Mouse (Mus musculus): ENCODE results near the gene Gm527. TPM values are rescaled to one million over a fixed set of nuclear protein-coding genes. Genes with fewer than 3 reads are reported as not detected.

Gm527 gene
- polyA plus RNA-seq (2014; fragmentation: Nextera tagmentation; extraction: Ambion mirVana), result 1.7 and 2.9 TPM in 2 replicates

GRCm38 (mm10) chr12:64917578-64918471 lies at the start of gene Gm527:
Gene Gm527, plus strand, starts transcription at chr12:64917906.
- Histone ChIP-seq H3K4me1 (ENCODE audit: control insufficient read depth, insufficient read depth, low read length) (no peaks in the 10 kb centered on the region), H3K4me3 (ENCODE audit: low read depth, low read length) (peak within 1 kb of the TSS; percentile 74), H3K9me3 (replicated peaks; ENCODE audit: control insufficient read depth, low read length) (no peaks in the 10 kb centered on the region), H3K27ac (ENCODE audit: low read depth, low read length) (peak within 1 kb of the TSS; percentile 70), H3K27me3 (replicated peaks; ENCODE audit: control insufficient read depth, insufficient read depth, low read length) (no peaks in the 10 kb centered on the region), H3K36me3 (ENCODE audit: control insufficient read depth, insufficient read depth, low read length) (0 out of 2 replicates have a peak, but pooled peaks cover 5% of the 10 kb centered on the region), H3K9ac (ENCODE audit: low read length) (peak within 1 kb of the TSS; percentile 79), H3K4me2 (ENCODE audit: low read length) (peak within 1 kb of the TSS; percentile 79)
- peak; percentile 100 for ATAC-seq
- DNase-seq (ENCODE audit: low spot score), result peak; percentile 98
- WGBS, result under 1% methylated on average over 43 of the region's 93 CpGs

DNA sequence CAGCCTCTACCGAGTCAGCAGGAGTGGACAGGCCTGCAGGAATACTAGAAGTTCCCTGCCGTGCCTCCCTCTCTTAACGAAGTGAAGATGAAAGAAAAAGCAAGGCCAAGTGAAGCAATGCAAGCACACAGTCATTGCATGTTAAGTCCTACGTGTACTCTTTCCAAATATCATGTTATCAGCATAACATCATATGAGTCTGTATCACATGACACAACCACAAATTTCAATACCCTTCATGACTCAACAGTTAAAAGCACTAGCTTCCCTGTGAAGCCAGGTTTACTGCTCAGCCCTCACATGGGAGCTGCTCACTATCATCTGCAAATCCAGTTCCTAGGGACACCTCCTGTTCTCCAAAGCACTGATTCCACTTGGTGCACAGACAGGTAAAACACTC lies 46.6 kb upstream of the Gm527 start:
- H3K27ac ChIP-seq (ENCODE audit: low read depth, low read length), result no peak overlapping the region
- no peak overlapping the region for H3K9ac ChIP-seq (ENCODE audit: low read length)
- H3K4me1 ChIP-seq (ENCODE audit: control insufficient read depth, insufficient read depth, low read length), result no peaks in the 10 kb centered on the region
- H3K4me2 ChIP-seq (ENCODE audit: low read length), result no peak overlapping the region
- no peaks in the 10 kb centered on the region for H3K36me3 ChIP-seq (ENCODE audit: control insufficient read depth, insufficient read depth, low read length)
- no peaks in the 10 kb centered on the region for H3K9me3 ChIP-seq (replicated peaks; ENCODE audit: control insufficient read depth, low read length)
- no peak for DNase-seq (ENCODE audit: low spot score)
- H3K27me3 ChIP-seq (replicated peaks; ENCODE audit: control insufficient read depth, insufficient read depth, low read length), result no peaks in the 10 kb centered on the region
- 44% methylated on average over 4 of the region's 4 CpGs for WGBS
- H3K4me3 ChIP-seq (ENCODE audit: low read depth, low read length), result no peak overlapping the region
- no peak for ATAC-seq

- no peaks in the 10 kb centered on the region for H3K4me1 ChIP-seq (ENCODE audit: control insufficient read depth, insufficient read depth, low read length)
- H3K36me3 ChIP-seq (ENCODE audit: control insufficient read depth, insufficient read depth, low read length), result no peaks in the 10 kb centered on the region
- WGBS, result 45% methylated on average over 4 of the region's 4 CpGs
- no peak overlapping the region for H3K4me2 ChIP-seq (ENCODE audit: low read length)
- H3K4me3 ChIP-seq (ENCODE audit: low read depth, low read length), result no peak overlapping the region
- H3K9ac ChIP-seq (ENCODE audit: low read length), result no peak overlapping the region
- no peak overlapping the region for H3K27ac ChIP-seq (ENCODE audit: low read depth, low read length)
- ATAC-seq, result peak; percentile 90; the same call in 1 of the 2 replicates
- no peaks in the 10 kb centered on the region for H3K27me3 ChIP-seq (replicated peaks; ENCODE audit: control insufficient read depth, insufficient read depth, low read length)
- H3K9me3 ChIP-seq (replicated peaks; ENCODE audit: control insufficient read depth, low read length), result no peaks in the 10 kb centered on the region
- DNase-seq (ENCODE audit: low spot score), result peak; percentile 82
Observed at GRCm38 (mm10) chr12:64897060-64897730, 20.5 kb upstream of the Gm527 start.

- H3K27me3 ChIP-seq (replicated peaks; ENCODE audit: control insufficient read depth, insufficient read depth, low read length), result no peaks in the 10 kb centered on the region
- ATAC-seq (0 out of 2 replicates have a peak, but pooled peaks have one; percentile 48), DNase-seq (ENCODE audit: low spot score) (peak; percentile 52)
- H3K4me1 ChIP-seq (ENCODE audit: control insufficient read depth, insufficient read depth, low read length), result no peaks in the 10 kb centered on the region
- no peak overlapping the region for H3K4me3 ChIP-seq (ENCODE audit: low read depth, low read length)
- H3K4me2 ChIP-seq (ENCODE audit: low read length), result no peak overlapping the region
- H3K27ac ChIP-seq (ENCODE audit: low read depth, low read length), result no peak overlapping the region
- no peaks in the 10 kb centered on the region for H3K9me3 ChIP-seq (replicated peaks; ENCODE audit: control insufficient read depth, low read length)
- no peaks in the 10 kb centered on the region for H3K36me3 ChIP-seq (ENCODE audit: control insufficient read depth, insufficient read depth, low read length)
- 61% methylated on average over 8 of the region's 8 CpGs for WGBS
- no peak overlapping the region for H3K9ac ChIP-seq (ENCODE audit: low read length)
Observed at GRCm38 (mm10) chr12:64902506-64902905, 15.2 kb upstream of the Gm527 start.

- DNase-seq (ENCODE audit: low spot score) (no peak), ATAC-seq (no peak)
- Histone ChIP-seq H3K36me3 (ENCODE audit: control insufficient read depth, insufficient read depth, low read length) (no peaks in the 10 kb centered on the region), H3K27ac (ENCODE audit: low read depth, low read length) (no peak overlapping the region), H3K9ac (ENCODE audit: low read length) (no peak overlapping the region), H3K9me3 (replicated peaks; ENCODE audit: control insufficient read depth, low read length) (no peaks in the 10 kb centered on the region), H3K4me2 (ENCODE audit: low read length) (no peak overlapping the region), H3K4me3 (ENCODE audit: low read depth, low read length) (no peak overlapping the region), H3K4me1 (ENCODE audit: control insufficient read depth, insufficient read depth, low read length) (no peaks in the 10 kb centered on the region), H3K27me3 (replicated peaks; ENCODE audit: control insufficient read depth, insufficient read depth, low read length) (no peaks in the 10 kb centered on the region)
- 70% methylated on average over 8 of the region's 8 CpGs for WGBS
Observed at GRCm38 (mm10) chr12:64903186-64903585, 14.5 kb upstream of the Gm527 start.

GRCm38 (mm10) chr12:64912996-64913395 lies 4.7 kb upstream of the Gm527 start:
- no peak overlapping the region for H3K27ac ChIP-seq (ENCODE audit: low read depth, low read length)
- H3K4me3 ChIP-seq (ENCODE audit: low read depth, low read length), result no peak overlapping the region
- ATAC-seq (no peak), DNase-seq (ENCODE audit: low spot score) (no peak)
- no peaks in the 10 kb centered on the region for H3K27me3 ChIP-seq (replicated peaks; ENCODE audit: control insufficient read depth, insufficient read depth, low read length)
- no peak overlapping the region for H3K4me2 ChIP-seq (ENCODE audit: low read length)
- H3K9me3 ChIP-seq (replicated peaks; ENCODE audit: control insufficient read depth, low read length), result no peaks in the 10 kb centered on the region
- no peaks in the 10 kb centered on the region for H3K36me3 ChIP-seq (ENCODE audit: control insufficient read depth, insufficient read depth, low read length)
- no peak overlapping the region for H3K9ac ChIP-seq (ENCODE audit: low read length)
- WGBS, result 64% methylated on average over 6 of the region's 6 CpGs
- H3K4me1 ChIP-seq (ENCODE audit: control insufficient read depth, insufficient read depth, low read length), result no peaks in the 10 kb centered on the region

GRCm38 (mm10) chr12:64916735-64917134 lies 971 bp upstream of the Gm527 start:
- no peak for ATAC-seq

DNA sequence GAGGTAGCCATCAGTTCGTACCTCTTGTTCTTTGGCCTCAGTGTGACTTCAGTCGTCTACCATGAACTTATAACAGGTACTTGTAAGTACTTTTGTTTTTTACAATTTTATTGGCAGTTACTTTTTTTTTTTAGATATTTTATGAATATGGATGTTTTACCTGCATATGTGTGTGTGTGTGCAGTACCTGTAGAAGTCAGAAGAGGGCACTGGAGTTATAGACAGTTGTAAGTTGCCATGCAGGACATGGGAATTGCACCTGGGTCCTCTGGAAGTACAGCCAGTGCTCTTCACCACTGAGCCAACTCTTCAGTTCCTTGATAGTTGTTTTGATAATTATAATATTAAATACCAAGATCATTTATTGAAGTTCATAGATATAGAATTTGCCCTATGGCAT lies 19.8 kb downstream of the Gm527 start:
- ATAC-seq (no peak), DNase-seq (ENCODE audit: low spot score) (no peak)
- Histone ChIP-seq H3K9me3 (replicated peaks; ENCODE audit: control insufficient read depth, low read length) (no peaks in the 10 kb centered on the region), H3K9ac (ENCODE audit: low read length) (no peak overlapping the region), H3K4me1 (ENCODE audit: control insufficient read depth, insufficient read depth, low read length) (no peaks in the 10 kb centered on the region), H3K36me3 (ENCODE audit: control insufficient read depth, insufficient read depth, low read length) (no peaks in the 10 kb centered on the region; the same call in 1 of the 2 replicates), H3K27ac (ENCODE audit: low read depth, low read length) (no peak overlapping the region), H3K27me3 (replicated peaks; ENCODE audit: control insufficient read depth, insufficient read depth, low read length) (no peaks in the 10 kb centered on the region), H3K4me2 (ENCODE audit: low read length) (no peak overlapping the region), H3K4me3 (ENCODE audit: low read depth, low read length) (no peak overlapping the region)
- WGBS, result 95% methylated on average over 2 of the region's 2 CpGs

More at GRCm38 (mm10) chr12:64916735-64917134, 971 bp upstream of the Gm527 start:
- H3K9ac ChIP-seq (ENCODE audit: low read length), result no peak overlapping the region
- no peaks in the 10 kb centered on the region for H3K27me3 ChIP-seq (replicated peaks; ENCODE audit: control insufficient read depth, insufficient read depth, low read length)
- DNase-seq (ENCODE audit: low spot score), result no peak
- no peak overlapping the region for H3K4me2 ChIP-seq (ENCODE audit: low read length)
- no peak overlapping the region for H3K4me3 ChIP-seq (ENCODE audit: low read depth, low read length)
- H3K36me3 ChIP-seq (ENCODE audit: control insufficient read depth, insufficient read depth, low read length), result 0 out of 2 replicates have a peak, but pooled peaks cover 5% of the 10 kb centered on the region
- H3K27ac ChIP-seq (ENCODE audit: low read depth, low read length), result no peak overlapping the region
- no peaks in the 10 kb centered on the region for H3K9me3 ChIP-seq (replicated peaks; ENCODE audit: control insufficient read depth, low read length)
- H3K4me1 ChIP-seq (ENCODE audit: control insufficient read depth, insufficient read depth, low read length), result no peaks in the 10 kb centered on the region
